In the genomic region with DNA sequence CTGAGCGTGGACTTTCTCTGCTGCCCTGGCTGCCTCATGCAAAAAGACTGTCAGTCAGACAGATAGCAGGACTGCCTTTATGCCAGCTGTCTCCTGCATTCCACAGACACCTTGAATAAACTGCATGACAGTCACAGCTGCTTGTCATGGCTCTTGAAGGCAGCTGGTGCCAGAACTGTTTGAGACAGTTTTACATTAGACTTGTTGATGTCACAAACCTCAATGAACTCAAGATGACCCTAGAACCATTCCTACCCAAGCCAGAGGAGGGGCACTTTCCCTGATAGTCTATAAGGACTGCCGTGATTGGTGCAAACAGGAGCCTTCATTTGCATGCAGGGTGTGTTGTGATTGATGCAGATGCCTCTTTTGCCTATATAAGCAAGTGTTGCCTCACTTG, we compare ENCODE assay signal across 18 mouse cellular contexts. TPM values are rescaled to one million over a fixed set of nuclear protein-coding genes. Genes with fewer than 3 reads are reported as not detected.
DNase-seq lines count a peak whose midpoint lies in the region; ATAC-seq and TF ChIP-seq lines count a peak whose summit lies in the region.
"Had no signal": no experiment of that assay in that cellular context is flagged by ENCODE, and none has a peak within 500 bp of the region (broad histone marks: within the 10 kb centered on the region; RNA-seq: fewer than 3 reads in every experiment).

No protein-coding gene starts in this region.

- TF ChIP-seq EP300 in CH12.LX (IDR thresholded peaks at IDR 0.05; ENCODE audit: low read length) = no peak

- TF ChIP-seq CTCF in CH12.LX (conservative IDR thresholded peaks at IDR 0.05 in 1 of 2, IDR thresholded peaks at IDR 0.05 in 1 of 2; ENCODE audit: low read depth in 2 of 2, low read length in 2 of 2) = no peak

- H3K36me3 ChIP-seq in limb, embryonic 11.5 days (ENCODE audit: control insufficient read depth, insufficient read depth, low read length) = no peaks in the 10 kb centered on the region
- no peaks in the 10 kb centered on the region for H3K36me3 ChIP-seq in limb, embryonic 10.5 days
- no peaks in the 10 kb centered on the region for H3K36me3 ChIP-seq in CH12.LX (replicated peaks in 1 of 2; ENCODE audit: control insufficient read depth in 1 of 2, insufficient read depth in 1 of 2, low read length in 1 of 2)
- H3K36me3 ChIP-seq in hindbrain, embryonic 12.5 days = no peaks in the 10 kb centered on the region
- H3K36me3 ChIP-seq: embryonic facial prominence, embryonic 12.5 days; forebrain, embryonic 10.5 days; liver, embryonic 13.5 days; neural tube, embryonic 12.5 days had no signal

- peak overlapping the region; percentile 2; the same call in 1 of the 2 replicates for H3K4me2 ChIP-seq in limb, embryonic 11.5 days (ENCODE audit: low read depth, severe bottlenecking)
- no peak overlapping the region for H3K4me2 ChIP-seq in CH12.LX (ENCODE audit: insufficient read depth, low read depth, poor library complexity, severe bottlenecking)
- H3K4me2 ChIP-seq in hindbrain, embryonic 12.5 days (replicated peaks) = no peak overlapping the region
- H3K4me2 ChIP-seq: embryonic facial prominence, embryonic 12.5 days; liver, embryonic 13.5 days; neural tube, embryonic 12.5 days had no signal

- H3K27ac ChIP-seq in limb, embryonic 11.5 days (replicated peaks; ENCODE audit: low read depth, low read length) = no peak overlapping the region
- H3K27ac ChIP-seq in limb, embryonic 10.5 days = no peak overlapping the region
- no peak overlapping the region for H3K27ac ChIP-seq in CH12.LX (ENCODE audit: insufficient read depth, low read depth)
- no peak overlapping the region for H3K27ac ChIP-seq in hindbrain, embryonic 12.5 days
- H3K27ac ChIP-seq: embryonic facial prominence, embryonic 12.5 days; forebrain, embryonic 10.5 days; liver, embryonic 13.5 days; neural tube, embryonic 12.5 days had no signal

- no peak overlapping the region for H3K9ac ChIP-seq in limb, embryonic 11.5 days (ENCODE audit: low read length)
- no peak overlapping the region for H3K9ac ChIP-seq in CH12.LX (ENCODE audit: insufficient read depth, low read depth)
- H3K9ac ChIP-seq in hindbrain, embryonic 12.5 days = no peak overlapping the region
- H3K9ac ChIP-seq: embryonic facial prominence, embryonic 12.5 days; liver, embryonic 13.5 days; neural tube, embryonic 12.5 days had no signal

- no peaks in the 10 kb centered on the region for H3K9me3 ChIP-seq in limb, embryonic 11.5 days (ENCODE audit: control insufficient read depth, low read length)
- H3K9me3 ChIP-seq in limb, embryonic 10.5 days (replicated peaks) = no peaks in the 10 kb centered on the region
- H3K9me3 ChIP-seq in CH12.LX (replicated peaks; ENCODE audit: low read length) = peaks cover 2% of the 10 kb centered on the region
- H3K9me3 ChIP-seq in hindbrain, embryonic 12.5 days (replicated peaks) = no peaks in the 10 kb centered on the region
- H3K9me3 ChIP-seq: embryonic facial prominence, embryonic 12.5 days; forebrain, embryonic 10.5 days; liver, embryonic 13.5 days; neural tube, embryonic 12.5 days had no signal

- no peaks in the 10 kb centered on the region for H3K27me3 ChIP-seq in limb, embryonic 11.5 days (ENCODE audit: control insufficient read depth, insufficient read depth, low read length)
- H3K27me3 ChIP-seq in limb, embryonic 10.5 days (ENCODE audit: low read depth, poor library complexity, severe bottlenecking) = no peaks in the 10 kb centered on the region
- H3K27me3 ChIP-seq in CH12.LX (replicated peaks) = peaks cover 11% of the 10 kb centered on the region
- no peaks in the 10 kb centered on the region for H3K27me3 ChIP-seq in hindbrain, embryonic 12.5 days
- H3K27me3 ChIP-seq: embryonic facial prominence, embryonic 12.5 days; liver, embryonic 13.5 days; neural tube, embryonic 12.5 days had no signal

- TF ChIP-seq RAD21 in CH12.LX (IDR thresholded peaks at IDR 0.05; ENCODE audit: low read depth, low read length) = no peak

- H3K4me3 ChIP-seq in limb, embryonic 11.5 days (ENCODE audit: low read depth, low read length) = no peak overlapping the region
- H3K4me3 ChIP-seq in limb, embryonic 10.5 days = no peak overlapping the region
- H3K4me3 ChIP-seq in CH12.LX (replicated peaks in 1 of 3; ENCODE audit: low read depth in 2 of 3, low read length in 2 of 3, poor library complexity in 1 of 3) = no peak overlapping the region
- H3K4me3 ChIP-seq in hindbrain, embryonic 12.5 days = no peak overlapping the region
- H3K4me3 ChIP-seq: embryonic facial prominence, embryonic 12.5 days; forebrain, embryonic 10.5 days; liver, embryonic 13.5 days; neural tube, embryonic 12.5 days had no signal

- dilution Hi-C loops in CH12.LX (cut with MboI; ENCODE audit: extremely low pct_ligation_motif_present, extremely low pct_unique_long_range_greater_than_20kb, low sequenced_read_pairs) = no loop called here

- WGBS in limb, embryonic 11.5 days = 70% methylated on average over 2 of the region's 2 CpGs
- WGBS in limb, embryonic 10.5 days = 74% methylated on average over 2 of the region's 2 CpGs
- WGBS in hindbrain, embryonic 12.5 days = 73% methylated on average over 2 of the region's 2 CpGs

- no peaks in the 10 kb centered on the region for H3K79me2 ChIP-seq in CH12.LX (replicated peaks; ENCODE audit: control insufficient read depth, extremely low read depth, insufficient read depth, poor library complexity, severe bottlenecking)

- no peak for TF ChIP-seq POLR2A in CH12.LX (IDR thresholded peaks at IDR 0.05; ENCODE audit: low read depth, low read length)

- no peak for DNase-seq in limb, embryonic 11.5 days (ENCODE audit: low spot score)
- DNase-seq in limb, embryonic 10.5 days (ENCODE audit: low spot score) = no peak
- DNase-seq in CH12.LX (ENCODE audit: extremely low read depth) = peak; percentile 30
- peak; percentile 38 for DNase-seq in R1 (ENCODE audit: low read depth, low spot score)
- DNase-seq in mesoderm, embryonic 11.5 days (ENCODE audit: low read depth, low spot score) = peak; percentile 17
- no peak for DNase-seq in thymus, adult 18-20 months
- DNase-seq: adrenal gland, adult 2 months; gastrocnemius, postnatal 14 days; kidney, postnatal 25 days; layer of hippocampus, adult 9-11 months; liver, embryonic 13.5 days; right cerebral cortex, postnatal 14 days had no signal

- no peaks in the 10 kb centered on the region for H3K4me1 ChIP-seq in limb, embryonic 11.5 days (ENCODE audit: control insufficient read depth, insufficient read depth, low read length)
- H3K4me1 ChIP-seq in limb, embryonic 10.5 days = peaks cover 8% of the 10 kb centered on the region
- H3K4me1 ChIP-seq in CH12.LX (ENCODE audit: control insufficient read depth in 1 of 2, insufficient read depth in 2 of 2) = peaks cover 0 to 4% of the 10 kb centered on the region in 2 experiments; a peak in 2 of 4 replicates
- H3K4me1 ChIP-seq in hindbrain, embryonic 12.5 days = no peaks in the 10 kb centered on the region
- H3K4me1 ChIP-seq: embryonic facial prominence, embryonic 12.5 days; forebrain, embryonic 10.5 days; liver, embryonic 13.5 days; neural tube, embryonic 12.5 days had no signal

- ATAC-seq in limb, embryonic 11.5 days (ENCODE audit: insufficient number of reproducible peaks, low FRiP score, low TSS enrichment, low read depth) = no peak
- no peak for ATAC-seq in hindbrain, embryonic 12.5 days (ENCODE audit: low FRiP score)
- ATAC-seq: hindbrain, embryonic 16.5 days had no signal

- in situ Hi-C loops in CH12.LX (cut with MboI; ENCODE audit: low pct_ligation_motif_present, low pct_unique_long_range_greater_than_20kb, low sequenced_read_pairs) = no loop called here

TF ChIP-seq in CH12.LX, 34 proteins besides CTCF, POLR2A, EP300 and RAD21:
- TF ChIP-seq NRF1 (IDR thresholded peaks at IDR 0.05; ENCODE audit: low read depth, low read length) (no peak), KAT2A (IDR thresholded peaks at IDR 0.05; ENCODE audit: insufficient replicate concordance, low read length) (no peak), POLR2AphosphoS2 (IDR thresholded peaks at IDR 0.05; ENCODE audit: low read depth, low read length) (no peak), MAZ (IDR thresholded peaks at IDR 0.05; ENCODE audit: low read depth, low read length) (no peak), UBTF (IDR thresholded peaks at IDR 0.05; ENCODE audit: low read depth, low read length) (no peak), ZMIZ1 (IDR thresholded peaks at IDR 0.05; ENCODE audit: low read depth, low read length) (no peak), MAFK (IDR thresholded peaks at IDR 0.05; ENCODE audit: insufficient replicate concordance, low read length) (no peak), MAX (IDR thresholded peaks at IDR 0.05; ENCODE audit: low read length) (no peak), JUN (IDR thresholded peaks at IDR 0.05; ENCODE audit: insufficient read depth, low read depth, low read length) (no peak), TBP (conservative IDR thresholded peaks at IDR 0.05; ENCODE audit: low read depth, low read length) (no peak), MEF2A (IDR thresholded peaks at IDR 0.05; ENCODE audit: borderline replicate concordance, low read depth, low read length) (no peak)

RNA-seq across cellular contexts. Expression of a gene that starts 18.6 kb away (rescaled TPM):
- 1.6 and 1.7 TPM in 2 replicates for polyA plus RNA-seq in limb, embryonic 11.5 days (2014; fragmentation: Nextera tagmentation; extraction: Ambion mirVana)
- polyA plus RNA-seq in limb, embryonic 10.5 days (2016; fragmentation: Nextera tagmentation; extraction: Ambion mirVana) = 2.3 and 3.0 TPM in 2 replicates
- total RNA-seq in CH12.LX (2012; rRNA removed) (0.25 TPM in 2 replicates), CH12.LX (2014; rRNA removed) (not detected in 2 replicates)
- polyA plus RNA-seq in CH12.LX (2012; ENCODE audit: insufficient read length, low read depth) = 0.04 and 0.10 TPM in 2 replicates
- polyA plus RNA-seq in hindbrain, embryonic 12.5 days (2016; fragmentation: Nextera tagmentation; extraction: Ambion mirVana) = 1.3 and 1.7 TPM in 2 replicates
- total RNA-seq: megakaryocyte, adult 5-6 weeks had no signal

RNA-seq across cellular contexts. Expression of a gene that starts 33.3 kb away (rescaled TPM):
- polyA plus RNA-seq in limb, embryonic 11.5 days (2014; fragmentation: Nextera tagmentation; extraction: Ambion mirVana) = not detected in 2 replicates
- 0.04 TPM in 1 of 2 replicates, not detected in the other for polyA plus RNA-seq in limb, embryonic 10.5 days (2016; fragmentation: Nextera tagmentation; extraction: Ambion mirVana)
- total RNA-seq in CH12.LX (2012; rRNA removed) (0.13 TPM in 2 replicates), CH12.LX (2014; rRNA removed) (0.05 TPM in 1 of 2 replicates, not detected in the other)
- not detected in 2 replicates for polyA plus RNA-seq in CH12.LX (2012; ENCODE audit: insufficient read length, low read depth)
- 1.1 and 1.4 TPM in 2 replicates for polyA plus RNA-seq in hindbrain, embryonic 12.5 days (2016; fragmentation: Nextera tagmentation; extraction: Ambion mirVana)
- total RNA-seq: megakaryocyte, adult 5-6 weeks had no signal
- polyA plus RNA-seq: liver, embryonic 13.5 days had no signal

Comparison
In these comparisons a context has a peak if more than half of its experiments do, and no peak if none do; other contexts are left out.
1. DNase-seq: peak in CH12.LX (single experiment), R1 (single experiment) and mesoderm, embryonic 11.5 days (single experiment); none in limb, embryonic 11.5 days (single experiment), limb, embryonic 10.5 days (single experiment) and thymus, adult 18-20 months (0 of 2).